Mouse (Mus musculus): ENCODE data around the gene Sox1. TPM values are rescaled to one million over a fixed set of nuclear protein-coding genes. Genes with fewer than 3 reads are reported as not detected.
A peak's percentile ranks its signal among the peaks of the same experiment; 100 is the strongest.

The Sox1 gene
- polyA plus RNA-seq, 1 experiment from 2014 or later: not detected

GRCm38 (mm10) chr8:12387901-12388300, 7.2 kb upstream of the Sox1 start:
- Histone ChIP-seq H3K36me3 (ENCODE audit: control insufficient read depth, insufficient read depth) (no peaks in the 10 kb centered on the region), H3K4me1 (ENCODE audit: control insufficient read depth, insufficient read depth, low read length) (peaks cover 11% of the 10 kb centered on the region), H3K27ac (ENCODE audit: low read length) (no peak overlapping the region), H3K9ac (ENCODE audit: low read length) (no peak overlapping the region), H3K27me3 (ENCODE audit: control insufficient read depth, insufficient read depth, low read length) (peaks cover 89% of the 10 kb centered on the region), H3K4me3 (ENCODE audit: low read length) (no peak overlapping the region), H3K4me2 (ENCODE audit: low read depth, low read length) (no peak overlapping the region), H3K9me3 (replicated peaks; ENCODE audit: control insufficient read depth, low read length) (no peaks in the 10 kb centered on the region)
- 6% methylated on average over 4 of the region's 4 CpGs for WGBS
- no peak for ATAC-seq (replicated peaks; ENCODE audit: extremely low read depth, insufficient read depth, low FRiP score)

- Histone ChIP-seq H3K4me3 (ENCODE audit: low read length) (no peak overlapping the region), H3K9ac (ENCODE audit: low read length) (no peak overlapping the region), H3K27ac (ENCODE audit: low read length) (no peak overlapping the region), H3K4me2 (ENCODE audit: low read depth, low read length) (no peak overlapping the region), H3K4me1 (ENCODE audit: control insufficient read depth, insufficient read depth, low read length) (peaks cover 11% of the 10 kb centered on the region), H3K27me3 (ENCODE audit: control insufficient read depth, insufficient read depth, low read length) (peaks cover 89% of the 10 kb centered on the region), H3K36me3 (ENCODE audit: control insufficient read depth, insufficient read depth) (no peaks in the 10 kb centered on the region), H3K9me3 (replicated peaks; ENCODE audit: control insufficient read depth, low read length) (no peaks in the 10 kb centered on the region)
- ATAC-seq (replicated peaks; ENCODE audit: extremely low read depth, insufficient read depth, low FRiP score): no peak
- WGBS: 8% methylated on average over 10 of the region's 10 CpGs
Measured at GRCm38 (mm10) chr8:12388390-12389115, 6.5 kb upstream of the Sox1 start.

GRCm38 (mm10) chr8:12389116-12389471, 6.0 kb upstream of the Sox1 start:
- ATAC-seq (replicated peaks; ENCODE audit: extremely low read depth, insufficient read depth, low FRiP score): no peak
- WGBS: 4% methylated on average over 5 of the region's 5 CpGs
- H3K4me1 ChIP-seq (ENCODE audit: control insufficient read depth, insufficient read depth, low read length): peaks cover 11% of the 10 kb centered on the region

GRCm38 (mm10) chr8:12389801-12390639, 5.1 kb upstream of the Sox1 start:
- Histone ChIP-seq H3K4me1 (ENCODE audit: control insufficient read depth, insufficient read depth, low read length) (peaks cover 12% of the 10 kb centered on the region), H3K4me2 (ENCODE audit: low read depth, low read length) (no peak overlapping the region), H3K27me3 (ENCODE audit: control insufficient read depth, insufficient read depth, low read length) (peaks cover 92% of the 10 kb centered on the region), H3K36me3 (ENCODE audit: control insufficient read depth, insufficient read depth) (no peaks in the 10 kb centered on the region), H3K27ac (ENCODE audit: low read length) (no peak overlapping the region), H3K4me3 (ENCODE audit: low read length) (no peak overlapping the region), H3K9me3 (replicated peaks; ENCODE audit: control insufficient read depth, low read length) (no peaks in the 10 kb centered on the region), H3K9ac (ENCODE audit: low read length) (no peak overlapping the region)
- no peak for ATAC-seq (replicated peaks; ENCODE audit: extremely low read depth, insufficient read depth, low FRiP score)
- WGBS: 4% methylated on average over 27 of the region's 29 CpGs

More at GRCm38 (mm10) chr8:12389116-12389471, 6.0 kb upstream of the Sox1 start:
- Histone ChIP-seq H3K27me3 (ENCODE audit: control insufficient read depth, insufficient read depth, low read length) (peaks cover 90% of the 10 kb centered on the region), H3K4me2 (ENCODE audit: low read depth, low read length) (no peak overlapping the region), H3K27ac (ENCODE audit: low read length) (no peak overlapping the region), H3K9me3 (replicated peaks; ENCODE audit: control insufficient read depth, low read length) (no peaks in the 10 kb centered on the region), H3K9ac (ENCODE audit: low read length) (no peak overlapping the region), H3K36me3 (ENCODE audit: control insufficient read depth, insufficient read depth) (no peaks in the 10 kb centered on the region), H3K4me3 (ENCODE audit: low read length) (no peak overlapping the region)

GRCm38 (mm10) chr8:12390640-12391365, 4.3 kb upstream of the Sox1 start:
- peaks cover 8% of the 10 kb centered on the region for H3K4me1 ChIP-seq (ENCODE audit: control insufficient read depth, insufficient read depth, low read length)
- 3% methylated on average over 38 of the region's 38 CpGs for WGBS
- ATAC-seq (replicated peaks; ENCODE audit: extremely low read depth, insufficient read depth, low FRiP score): no peak
- H3K27me3 ChIP-seq (ENCODE audit: control insufficient read depth, insufficient read depth, low read length): peaks cover 93% of the 10 kb centered on the region
- no peaks in the 10 kb centered on the region for H3K9me3 ChIP-seq (replicated peaks; ENCODE audit: control insufficient read depth, low read length)
- H3K9ac ChIP-seq (ENCODE audit: low read length): no peak overlapping the region
- no peak overlapping the region for H3K4me3 ChIP-seq (ENCODE audit: low read length)
- H3K36me3 ChIP-seq (ENCODE audit: control insufficient read depth, insufficient read depth): no peaks in the 10 kb centered on the region
- H3K27ac ChIP-seq (ENCODE audit: low read length): no peak overlapping the region
- H3K4me2 ChIP-seq (ENCODE audit: low read depth, low read length): no peak overlapping the region

GRCm38 (mm10) chr8:12391366-12392250, 3.5 kb upstream of the Sox1 start:
- Histone ChIP-seq H3K27me3 (ENCODE audit: control insufficient read depth, insufficient read depth, low read length) (peaks cover 93% of the 10 kb centered on the region), H3K9ac (ENCODE audit: low read length) (no peak overlapping the region), H3K27ac (ENCODE audit: low read length) (no peak overlapping the region), H3K4me1 (ENCODE audit: control insufficient read depth, insufficient read depth, low read length) (peaks cover 5% of the 10 kb centered on the region), H3K9me3 (replicated peaks; ENCODE audit: control insufficient read depth, low read length) (no peaks in the 10 kb centered on the region), H3K4me2 (ENCODE audit: low read depth, low read length) (no peak overlapping the region), H3K4me3 (ENCODE audit: low read length) (no peak overlapping the region), H3K36me3 (ENCODE audit: control insufficient read depth, insufficient read depth) (no peaks in the 10 kb centered on the region)
- no peak for ATAC-seq (replicated peaks; ENCODE audit: extremely low read depth, insufficient read depth, low FRiP score)
- WGBS: 2% methylated on average over 37 of the region's 37 CpGs

GRCm38 (mm10) chr8:12392801-12393200, 2.3 kb upstream of the Sox1 start:
- ATAC-seq (replicated peaks; ENCODE audit: extremely low read depth, insufficient read depth, low FRiP score): no peak
- H3K9ac ChIP-seq (ENCODE audit: low read length): no peak overlapping the region
- H3K4me3 ChIP-seq (ENCODE audit: low read length): no peak overlapping the region
- no peak overlapping the region for H3K27ac ChIP-seq (ENCODE audit: low read length)
- no peak overlapping the region for H3K4me2 ChIP-seq (ENCODE audit: low read depth, low read length)
- 13% methylated on average over 1 of the region's 1 CpGs for WGBS
- H3K36me3 ChIP-seq (ENCODE audit: control insufficient read depth, insufficient read depth): no peaks in the 10 kb centered on the region
- peaks cover 5% of the 10 kb centered on the region for H3K4me1 ChIP-seq (ENCODE audit: control insufficient read depth, insufficient read depth, low read length)
- H3K9me3 ChIP-seq (replicated peaks; ENCODE audit: control insufficient read depth, low read length): no peaks in the 10 kb centered on the region
- peaks cover 94% of the 10 kb centered on the region for H3K27me3 ChIP-seq (ENCODE audit: control insufficient read depth, insufficient read depth, low read length)

- Histone ChIP-seq H3K4me2 (ENCODE audit: low read depth, low read length) (peak overlapping the region; percentile 67), H3K4me1 (ENCODE audit: control insufficient read depth, insufficient read depth, low read length) (peaks cover 5% of the 10 kb centered on the region), H3K4me3 (ENCODE audit: low read length) (peak overlapping the region; percentile 48), H3K36me3 (ENCODE audit: control insufficient read depth, insufficient read depth) (no peaks in the 10 kb centered on the region), H3K9ac (ENCODE audit: low read length) (no peak overlapping the region), H3K27ac (ENCODE audit: low read length) (no peak overlapping the region), H3K9me3 (replicated peaks; ENCODE audit: control insufficient read depth, low read length) (no peaks in the 10 kb centered on the region), H3K27me3 (ENCODE audit: control insufficient read depth, insufficient read depth, low read length) (peaks cover 90% of the 10 kb centered on the region)
- 3% methylated on average over 22 of the region's 22 CpGs for WGBS
- no peak for ATAC-seq (replicated peaks; ENCODE audit: extremely low read depth, insufficient read depth, low FRiP score)
Measured at GRCm38 (mm10) chr8:12394385-12395000, 602 bp upstream of the Sox1 start.

All from heart, embryonic 16.5 days (tissue).